Mouse (Mus musculus) cerebellum, adult 2 months (tissue): ENCODE measurements around the gene Mars. TPM values are rescaled to one million over a fixed set of nuclear protein-coding genes. Genes with fewer than 3 reads are reported as not detected.
"Not testable (repeated sequence)": the region's sequence is repeated elsewhere in the genome, so short reads cannot be mapped to it uniquely, and the experiment has no call there.

Experiments
- DNase-seq, 2 experiments: peaks; one replicate each; pipeline ENCODE4 v3.0.0; 2021
- H3K27ac ChIP-seq: fragments of 200-500 bp; 2 replicates; pipeline ENCODE4 v1.5.1; 2012; ENCODE audit warnings: low read length, control low read depth, inconsistent platforms; ENCODE audit not compliant: insufficient read depth
- H3K27me3 ChIP-seq: fragments of 200-500 bp; 2 replicates; pipeline ENCODE4 v1.6.1; 2012; ENCODE audit warnings: inconsistent platforms, mild to moderate bottlenecking, low read length, moderate library complexity; ENCODE audit not compliant: control insufficient read depth, insufficient read depth
- H3K4me1 ChIP-seq: fragments of 200-500 bp; 2 replicates; pipeline ENCODE4 v1.6.1; 2011; ENCODE audit warnings: low read length; ENCODE audit not compliant: control insufficient read depth, insufficient read depth
- H3K4me3 ChIP-seq: fragments of 200-500 bp; replicated peaks from 2 replicates; pipeline ENCODE3; 2011; ENCODE audit warnings: mild to moderate bottlenecking, low read depth, low read length, control low read depth; ENCODE audit not compliant: insufficient read depth
- CTCF ChIP-seq: fragments of 200-500 bp; IDR thresholded peaks from 2 replicates; pipeline ENCODE4 v1.5.1; 2011; ENCODE audit warnings: low read depth, mild to moderate bottlenecking, control low read depth, low read length, moderate library complexity, borderline replicate concordance; ENCODE audit not compliant: insufficient read depth
- POLR2A ChIP-seq: fragments of 200-500 bp; IDR thresholded peaks from 2 replicates; pipeline ENCODE4 v1.6.1; 2011; ENCODE audit warnings: low read length, control low read depth, borderline replicate concordance; ENCODE audit not compliant: insufficient read depth
- WGBS: fragments of 180-500 bp; shearing (Covaris S2); methylation state at CpG from one replicate; pipeline ENCODE4 v1.1.7; 2018; 5-methylcytosine and 5-hydroxymethylcytosine counted together
- polyA plus RNA-seq: library from polyadenylated mRNA; depleted of rRNA; stranded (reverse); fragments of >200 nt; gene quantifications from 2 replicates; pipeline ENCODE4 v1.2.3, GENCODE M21; 2012

Mars gene
- polyA plus RNA-seq, 1 experiment = 81.6 TPM

GRCm38 (mm10) chr10:127312356-127312676, 730 bp upstream of the Mars start:
- peak; percentile 80 to 85 for DNase-seq
- 0% methylated on average over 4 of the region's 4 CpGs for WGBS
- no peaks in the 10 kb centered on the region for H3K4me1 ChIP-seq
- TF ChIP-seq CTCF (peak; percentile 75; the same call in 1 of the 2 replicates), POLR2A (no peak)
- H3K27me3 ChIP-seq = no peaks in the 10 kb centered on the region
- H3K4me3 ChIP-seq = peak overlapping the region; percentile 91
- H3K27ac ChIP-seq = peak overlapping the region; percentile 23; the same call in 1 of the 2 replicates

DNA sequence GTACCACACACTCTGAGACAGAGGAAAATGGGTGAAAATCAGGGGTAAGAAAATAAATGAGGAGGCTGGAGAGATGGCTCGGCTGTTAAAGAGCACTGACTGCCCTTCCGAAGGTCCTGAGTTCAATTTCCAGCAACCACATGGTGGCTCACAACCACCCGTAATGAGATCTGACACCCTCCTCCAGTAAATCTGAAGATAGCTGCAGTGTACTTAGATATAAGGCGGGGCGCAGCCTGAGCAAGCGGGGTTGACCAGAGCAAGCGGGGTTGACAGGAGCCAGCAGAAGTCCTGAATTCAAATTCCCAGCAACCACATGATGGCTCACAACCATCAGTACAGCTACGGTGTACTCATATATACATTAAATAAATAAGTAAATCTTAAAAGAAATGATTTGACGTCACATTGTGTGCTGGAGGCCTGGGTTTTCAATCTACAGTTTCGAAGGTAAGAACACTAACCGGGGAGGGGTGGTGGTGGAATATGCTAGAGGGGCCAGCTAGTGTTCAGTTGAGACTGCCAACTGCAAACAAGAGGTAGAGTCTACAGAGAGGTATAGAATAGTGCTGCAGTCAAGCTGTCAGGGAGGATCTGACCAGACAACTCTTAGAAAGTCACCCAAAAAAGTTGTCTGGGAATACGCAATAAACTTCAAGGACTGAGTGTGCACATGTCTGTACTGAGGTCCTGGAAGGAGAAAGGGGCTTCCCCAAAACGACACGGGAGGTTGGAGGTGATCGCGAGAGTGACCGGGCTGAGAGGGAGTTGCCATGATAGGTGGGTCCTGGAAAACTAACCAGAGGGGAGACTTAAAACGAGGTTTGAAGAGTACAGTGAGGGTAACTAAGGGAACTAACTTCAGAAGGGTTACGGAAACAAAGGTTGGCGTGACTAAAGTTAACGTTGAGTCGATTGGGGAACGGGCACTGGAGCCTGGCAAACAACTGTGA, 787 bp downstream of the Mars start:
- Histone ChIP-seq H3K4me3 (peak overlapping the region; percentile 91), H3K4me1 (no peaks in the 10 kb centered on the region), H3K27ac (peak overlapping the region; percentile 61), H3K27me3 (no peaks in the 10 kb centered on the region)
- DNase-seq = no peak
- TF ChIP-seq POLR2A (no peak), CTCF (no peak)
- WGBS = 35% methylated on average over 23 of the region's 23 CpGs

DNA sequence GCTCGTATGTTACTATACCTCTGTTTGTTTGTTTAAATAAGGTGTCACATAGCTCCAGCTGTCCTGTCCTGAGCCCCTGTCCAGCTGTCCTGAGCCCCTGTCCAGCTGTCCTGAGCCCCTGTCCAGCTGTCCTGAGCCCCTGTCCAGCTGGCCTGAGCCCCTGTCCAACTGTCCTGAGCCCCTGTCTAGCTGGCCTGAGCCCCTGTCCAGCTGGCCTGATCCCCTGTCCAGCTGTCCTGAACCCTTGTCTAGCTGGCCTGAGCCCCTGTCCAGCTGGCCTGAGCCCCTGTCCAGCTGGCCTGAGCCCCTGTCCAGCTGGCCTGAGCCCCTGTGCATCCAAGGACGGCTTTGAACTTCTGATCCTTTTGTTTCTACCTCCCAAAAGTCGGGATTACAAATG, 2.4 kb downstream of the Mars start:
- not testable (repeated sequence) for H3K27me3 ChIP-seq, DNase-seq
- 51% methylated on average over 3 of the region's 3 CpGs for WGBS

GRCm38 (mm10) chr10:127303136-127303535, 8.4 kb downstream of the Mars start:
- Histone ChIP-seq H3K4me3 (no peak overlapping the region), H3K27me3 (no peaks in the 10 kb centered on the region), H3K4me1 (no peaks in the 10 kb centered on the region), H3K27ac (no peak overlapping the region)
- no peak for DNase-seq
- 93% methylated on average over 11 of the region's 11 CpGs for WGBS
- no peak for TF ChIP-seq CTCF
- TF ChIP-seq POLR2A = no peak

More for the DNA sequence above, 2.4 kb downstream of the Mars start:
- H3K27ac ChIP-seq, H3K4me1 ChIP-seq, H3K4me3 ChIP-seq: not testable (repeated sequence)

DNA sequence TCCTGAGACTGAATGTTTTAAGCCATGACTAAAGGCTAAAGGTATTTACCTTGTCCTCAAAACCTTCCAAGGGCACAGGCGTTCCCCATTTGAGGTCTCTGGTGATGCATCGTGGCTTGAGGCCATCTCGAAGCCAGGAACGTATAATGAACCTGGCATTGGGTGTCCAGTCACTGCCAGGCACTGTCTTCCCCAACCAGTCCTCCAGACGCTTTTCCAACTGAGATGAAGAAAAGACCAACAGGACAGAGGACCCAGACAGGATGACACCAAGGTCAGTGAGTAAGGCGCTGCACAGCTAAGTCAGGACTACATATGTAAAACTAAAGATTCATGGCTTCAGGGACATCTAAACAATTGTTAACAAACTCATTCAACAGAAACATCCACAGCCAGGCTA, 11.2 kb downstream of the Mars start:
- DNase-seq = no peak
- no peak overlapping the region for H3K4me3 ChIP-seq
- no peaks in the 10 kb centered on the region for H3K27me3 ChIP-seq
- no peaks in the 10 kb centered on the region for H3K4me1 ChIP-seq
- 85% methylated on average over 6 of the region's 6 CpGs for WGBS
- TF ChIP-seq CTCF (no peak), POLR2A (no peak)
- H3K27ac ChIP-seq = no peak overlapping the region

GRCm38 (mm10) chr10:127297015-127297871, 14.3 kb downstream of the Mars start:
- no peak for DNase-seq
- H3K4me1 ChIP-seq = no peaks in the 10 kb centered on the region
- no peaks in the 10 kb centered on the region for H3K27me3 ChIP-seq
- H3K4me3 ChIP-seq = no peak overlapping the region
- TF ChIP-seq CTCF (no peak), POLR2A (no peak)
- no peak overlapping the region for H3K27ac ChIP-seq
- WGBS = 89% methylated on average over 16 of the region's 16 CpGs

- no peak for TF ChIP-seq POLR2A
- TF ChIP-seq CTCF = no peak
- Histone ChIP-seq H3K27ac (no peak overlapping the region), H3K4me1 (no peaks in the 10 kb centered on the region), H3K27me3 (no peaks in the 10 kb centered on the region), H3K4me3 (no peak overlapping the region)
- 85% methylated on average over 24 of the region's 24 CpGs for WGBS
- no peak for DNase-seq
Measured at GRCm38 (mm10) chr10:127295986-127296794, 15.4 kb downstream of the Mars start.
